Mouse (Mus musculus) hindlimb bud, embryonic 11.5 days (tissue): ENCODE measurements around the gene Kcnip1.

Source experiments
- DNase-seq: peaks from one replicate; pipeline ENCODE4 v3.0.0-alpha.2; 2012; ENCODE audit warnings: low read depth, low spot score; ENCODE audit errors: extremely low spot score

Gene Kcnip1

GRCm38 (mm10) chr11:33908360-33909175 lies 84.4 kb downstream of the Kcnip1 start:
- DNase-seq = no peak

GRCm38 (mm10) chr11:33903494-33903893 lies 89.5 kb downstream of the Kcnip1 start:
- DNase-seq = no peak

- no peak for DNase-seq
Observed at GRCm38 (mm10) chr11:33902377-33902776, 90.6 kb downstream of the Kcnip1 start.

GRCm38 (mm10) chr11:33901783-33902182 lies 91.2 kb downstream of the Kcnip1 start:
- DNase-seq = no peak

GRCm38 (mm10) chr11:33891084-33891483 lies 101.9 kb downstream of the Kcnip1 start:
- no peak for DNase-seq

GRCm38 (mm10) chr11:33890382-33890781 lies 102.6 kb downstream of the Kcnip1 start:
- DNase-seq = no peak

GRCm38 (mm10) chr11:33887660-33888059 lies 105.3 kb downstream of the Kcnip1 start:
- DNase-seq = no peak

GRCm38 (mm10) chr11:33885981-33886380 lies 107.0 kb downstream of the Kcnip1 start:
- DNase-seq = no peak

- no peak for DNase-seq
Observed at GRCm38 (mm10) chr11:33882731-33883328, 110.1 kb downstream of the Kcnip1 start.

- DNase-seq = no peak
Observed at GRCm38 (mm10) chr11:33874925-33875324, 118.0 kb downstream of the Kcnip1 start.

- no peak for DNase-seq
Observed at GRCm38 (mm10) chr11:33873071-33873781, 119.7 kb downstream of the Kcnip1 start.

GRCm38 (mm10) chr11:33872716-33873048 lies 120.3 kb downstream of the Kcnip1 start:
- DNase-seq = no peak

GRCm38 (mm10) chr11:33871998-33872715 lies 120.8 kb downstream of the Kcnip1 start:
- no peak for DNase-seq

- DNase-seq = no peak
Observed at GRCm38 (mm10) chr11:33870246-33870645, 122.7 kb downstream of the Kcnip1 start.

- no peak for DNase-seq
Observed at GRCm38 (mm10) chr11:33869559-33869958, 123.4 kb downstream of the Kcnip1 start.

- no peak for DNase-seq
Observed at GRCm38 (mm10) chr11:33866775-33867174, 126.2 kb downstream of the Kcnip1 start.

- no peak for DNase-seq
Observed at GRCm38 (mm10) chr11:33864245-33864644, 128.7 kb downstream of the Kcnip1 start.

- DNase-seq = no peak
Observed at GRCm38 (mm10) chr11:33861823-33862222, 131.1 kb downstream of the Kcnip1 start.

- no peak for DNase-seq
Observed at GRCm38 (mm10) chr11:33860905-33861582, 131.9 kb downstream of the Kcnip1 start.

GRCm38 (mm10) chr11:33849614-33850013 lies 143.3 kb downstream of the Kcnip1 start:
- DNase-seq = no peak

- DNase-seq = no peak
Observed at GRCm38 (mm10) chr11:33848685-33849084, 144.3 kb downstream of the Kcnip1 start.
